Mouse (Mus musculus) gastrocnemius, postnatal 25 days (tissue): ENCODE results near the gene Arhgef12. TPM values are rescaled to one million over a fixed set of nuclear protein-coding genes. Genes with fewer than 3 reads are reported as not detected.
"Not testable (repeated sequence)": the region's sequence is repeated elsewhere in the genome, so short reads cannot be mapped to it uniquely, and the experiment has no call there.

ENCODE experiments used
- DNase-seq: peaks from one replicate; pipeline ENCODE4 v3.0.0; 2022
- long read RNA-seq, 2 experiments: library from polyadenylated mRNA; stranded (forward); transcript quantifications; one replicate each; pipeline ENCODE4 v2.0.0; 2021
- total RNA-seq, 2 experiments: library from RNA; stranded (reverse); gene quantifications; 1 replicate in 1 of 2; 2 replicates in 1 of 2; pipeline ENCODE4 v1.2.3; 2021

Arhgef12 gene
- 10 to 100 TPM; 49.0 to 51.4 TPM for total RNA-seq
- long read RNA-seq, experiment 1, partial matches to known transcripts, result 5 of 15 reads
- long read RNA-seq, experiment 1, other reads (novel, unspliced or antisense), result 10 of 15 reads
- long read RNA-seq, experiment 2, partial matches to known transcripts, result 8 of 13 reads
- long read RNA-seq, experiment 2, other reads (novel, unspliced or antisense), result 5 of 13 reads

DNA sequence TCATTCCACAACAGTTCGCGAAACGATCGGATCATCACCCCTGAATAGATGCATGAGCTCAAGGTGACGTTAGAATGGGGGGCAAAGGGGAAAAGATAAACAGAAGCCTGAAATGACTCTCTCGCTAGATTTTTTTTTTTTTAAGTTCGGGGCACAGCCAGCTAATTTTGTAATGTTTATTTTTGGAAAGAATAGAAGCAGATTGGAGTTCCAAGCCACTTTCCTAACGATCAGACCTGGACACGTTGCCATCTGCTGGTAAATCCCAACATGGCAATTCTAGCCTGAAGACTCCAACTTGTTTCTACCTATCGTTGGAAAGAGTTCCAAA lies at the start of gene Arhgef12:
TSS of gene Arhgef12 (minus strand) at position 53 of the 331 bp plus-strand sequence.
- DNase-seq, result peak; percentile 51

DNA sequence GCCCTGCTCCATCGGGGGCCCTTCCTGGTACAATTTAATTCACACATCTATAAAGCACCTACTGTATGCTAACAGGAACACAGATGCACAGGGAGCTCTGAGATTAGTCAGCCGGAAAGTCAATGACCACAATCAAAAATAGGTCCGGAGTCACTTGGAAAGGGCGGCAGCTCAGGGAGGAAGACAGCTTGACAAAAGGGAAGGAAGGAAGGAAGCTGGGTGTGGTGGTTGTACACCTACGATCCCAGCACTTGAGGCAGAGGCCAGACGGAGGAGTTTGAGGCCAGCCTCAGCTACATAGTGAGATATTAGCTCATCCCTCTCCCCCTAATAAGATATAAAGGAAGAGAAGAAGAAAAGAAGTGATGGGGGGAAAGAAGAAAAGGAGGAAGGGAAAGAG lies 48.9 kb upstream of the Arhgef12 start:
- DNase-seq, result no peak

DNA sequence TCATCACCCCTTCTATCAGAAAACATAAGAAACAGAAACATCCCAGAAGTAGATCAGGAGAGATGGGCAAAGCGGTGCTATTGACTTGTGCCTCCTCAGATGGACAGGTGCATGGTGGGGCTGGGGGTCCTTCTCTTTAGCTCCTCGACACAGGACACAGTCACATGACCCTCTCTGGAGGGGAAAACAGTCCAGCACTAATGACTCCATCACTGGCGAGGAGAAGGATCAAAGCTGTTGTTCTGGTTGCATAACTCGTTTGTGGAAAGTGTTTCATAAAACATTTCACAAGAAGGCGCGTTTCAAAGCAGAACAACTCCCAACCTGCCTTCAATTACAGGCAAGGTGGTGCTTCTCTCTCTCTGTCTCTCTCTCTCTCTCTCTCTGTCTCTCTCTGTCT lies 44.7 kb upstream of the Arhgef12 start:
- DNase-seq, result no peak

DNA sequence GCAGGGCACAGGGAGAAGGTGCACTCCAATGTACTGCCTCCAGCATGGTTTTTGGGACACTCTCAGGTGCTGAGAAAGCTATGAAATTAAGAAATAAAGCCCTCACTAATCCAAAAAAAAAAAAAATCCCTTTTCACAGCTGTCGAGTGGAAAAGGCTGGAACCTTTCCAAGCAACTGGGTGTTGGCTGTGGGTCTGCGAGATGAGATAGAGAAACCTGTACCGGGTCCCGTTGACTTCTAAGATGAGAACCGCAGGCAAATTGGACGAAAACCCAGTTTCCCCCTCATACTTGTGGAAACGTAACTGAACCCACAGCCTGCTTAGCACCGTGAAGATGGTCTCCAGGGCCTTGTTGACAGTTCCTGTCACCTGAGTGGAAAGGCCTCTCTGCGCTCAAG lies 43.9 kb upstream of the Arhgef12 start:
- DNase-seq, result no peak

DNA sequence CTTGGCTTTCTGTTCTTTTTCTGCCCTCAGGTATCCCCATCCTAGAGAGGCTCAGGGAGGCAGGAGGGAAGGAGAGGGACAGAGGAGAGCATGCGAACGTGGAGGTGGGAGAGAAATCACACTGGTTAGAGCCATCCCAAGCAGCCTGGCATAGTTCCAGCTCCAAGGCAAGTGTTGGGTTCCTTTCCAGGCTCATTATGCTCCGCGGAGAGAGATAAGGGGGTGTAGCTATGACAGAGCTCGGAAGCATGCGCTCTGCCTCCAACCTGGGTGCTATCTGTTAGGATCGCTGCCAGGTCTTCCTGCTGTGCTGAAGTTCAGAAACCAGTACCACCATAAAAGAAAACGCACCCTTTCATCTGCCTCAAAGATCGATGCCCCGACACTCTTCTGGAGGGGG lies 43.0 kb upstream of the Arhgef12 start:
- no peak for DNase-seq

DNA sequence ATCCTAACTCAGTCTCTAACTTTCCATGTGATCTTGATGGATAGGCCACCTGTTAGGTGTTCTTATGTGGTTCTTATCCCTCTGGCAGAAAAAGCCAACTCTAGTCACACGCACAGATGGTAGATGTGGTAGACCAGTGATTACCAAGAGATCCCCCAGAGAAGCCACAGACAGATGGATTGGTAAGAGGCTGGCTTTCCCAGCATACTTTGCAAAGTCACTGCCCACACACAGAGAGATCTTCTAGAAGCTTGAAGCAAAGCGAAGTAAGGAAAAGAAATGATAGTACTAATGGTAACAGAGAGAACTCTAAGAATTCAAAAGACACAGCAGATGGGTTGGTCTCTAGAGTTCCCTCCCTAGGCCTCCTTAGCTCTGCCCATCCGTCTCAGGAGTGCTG lies 42.5 kb upstream of the Arhgef12 start:
- no peak for DNase-seq

DNA sequence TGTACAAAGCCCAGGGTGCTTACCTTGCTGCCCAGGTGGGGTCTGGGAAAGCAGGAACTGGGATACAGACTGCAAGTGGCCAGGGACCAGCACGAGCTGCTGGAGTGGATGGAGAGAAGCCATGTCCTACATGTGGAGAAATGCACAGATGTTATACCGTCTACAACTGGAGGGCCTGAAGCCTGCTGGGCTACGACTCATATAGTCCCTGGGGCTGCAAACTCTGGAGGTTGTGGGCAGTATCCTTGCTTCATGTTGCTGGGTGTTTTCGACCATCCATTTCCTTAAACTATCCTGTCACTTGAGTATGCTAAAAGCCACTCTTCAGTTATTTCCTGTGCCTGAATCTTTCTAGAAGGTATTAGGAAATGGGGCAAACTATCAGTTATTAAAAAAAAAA lies 38.2 kb upstream of the Arhgef12 start:
- DNase-seq, result no peak

DNA sequence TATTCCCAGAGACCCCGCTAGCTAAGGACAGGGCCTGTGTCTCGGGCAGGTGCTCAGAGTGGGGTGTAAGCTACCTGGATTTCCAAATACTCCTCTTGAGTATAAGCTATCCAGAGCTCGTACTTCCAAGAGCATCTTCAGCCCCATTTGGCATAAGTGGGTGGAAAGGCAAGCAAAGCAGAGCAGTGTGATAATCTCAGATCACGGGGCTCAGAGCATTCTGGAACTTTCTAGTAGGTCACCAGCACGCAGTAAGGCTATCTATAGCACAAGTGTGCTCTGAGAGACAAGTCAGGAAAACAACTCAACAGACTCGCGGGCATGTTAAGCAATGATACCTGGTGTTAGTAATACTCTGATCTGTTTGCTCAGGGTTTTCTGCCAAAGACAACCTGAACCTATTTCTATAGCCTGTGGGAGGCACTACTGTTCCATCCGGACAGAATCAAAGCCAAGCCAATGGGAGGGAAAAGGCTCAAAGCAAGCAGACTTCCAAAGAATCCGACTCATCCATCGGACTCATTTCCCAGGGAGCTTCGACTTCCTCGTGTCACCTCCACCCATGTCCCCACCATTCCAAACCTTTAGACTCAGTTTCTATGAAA lies 37.3 kb upstream of the Arhgef12 start:
- DNase-seq, result no peak

DNA sequence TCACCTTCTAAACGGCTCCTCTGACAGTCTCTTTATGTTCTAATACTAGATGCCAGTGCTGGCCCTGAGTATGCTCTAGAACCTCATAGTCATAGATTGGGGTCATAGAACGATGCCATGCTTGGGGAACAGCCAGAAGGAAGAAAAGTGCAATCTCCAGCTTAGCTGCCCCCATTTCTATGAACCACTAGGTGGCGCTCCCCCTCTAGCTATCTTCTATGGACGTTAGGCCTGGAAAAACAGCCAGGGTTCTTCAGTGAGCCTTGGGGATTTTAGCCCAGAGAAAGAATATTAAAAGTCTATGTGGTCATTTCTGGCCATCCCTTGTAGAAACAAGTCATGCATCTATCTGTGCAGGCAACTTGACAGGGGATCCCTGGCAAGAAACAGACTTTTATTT lies 34.8 kb upstream of the Arhgef12 start:
- peak; percentile 26 for DNase-seq

DNA sequence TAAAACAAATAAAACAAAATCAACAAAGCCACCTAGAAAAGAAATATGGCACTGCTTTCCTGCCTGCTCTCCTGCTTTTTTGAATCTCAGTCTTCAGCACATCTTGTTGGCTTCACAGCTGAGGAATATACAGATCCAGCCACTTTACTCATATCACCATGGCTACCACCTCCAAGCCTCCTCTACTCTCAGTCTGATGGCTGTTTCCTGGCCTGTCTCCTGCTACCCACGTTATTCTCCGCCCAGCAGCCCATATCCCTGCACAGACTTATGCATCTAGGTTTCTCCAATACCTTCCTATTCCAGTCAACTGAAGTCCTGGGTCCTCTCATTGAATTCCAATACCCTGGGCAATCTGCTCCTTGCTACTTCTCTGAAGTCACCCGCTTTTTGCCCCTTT lies 26.5 kb upstream of the Arhgef12 start:
- no peak for DNase-seq

DNA sequence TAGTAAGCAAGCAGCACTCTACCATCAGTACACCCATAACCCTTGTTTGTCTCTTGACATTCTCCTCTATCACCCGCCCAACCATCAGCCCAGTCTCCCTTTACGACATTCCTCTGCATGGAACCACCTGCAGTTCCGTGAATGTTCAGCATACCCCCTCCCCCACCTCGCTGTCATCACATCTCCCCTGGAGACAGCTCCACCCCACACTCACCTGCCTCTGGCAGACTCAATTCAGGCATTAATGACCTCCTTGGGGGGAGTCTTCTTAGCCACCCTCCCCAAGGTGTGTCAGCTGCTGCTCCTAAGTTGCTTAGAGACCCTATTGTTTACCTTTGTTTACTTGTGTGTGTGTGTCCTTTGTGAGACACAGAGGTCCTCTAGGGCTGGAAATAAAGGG lies 25.3 kb upstream of the Arhgef12 start:
- DNase-seq, result no peak

DNA sequence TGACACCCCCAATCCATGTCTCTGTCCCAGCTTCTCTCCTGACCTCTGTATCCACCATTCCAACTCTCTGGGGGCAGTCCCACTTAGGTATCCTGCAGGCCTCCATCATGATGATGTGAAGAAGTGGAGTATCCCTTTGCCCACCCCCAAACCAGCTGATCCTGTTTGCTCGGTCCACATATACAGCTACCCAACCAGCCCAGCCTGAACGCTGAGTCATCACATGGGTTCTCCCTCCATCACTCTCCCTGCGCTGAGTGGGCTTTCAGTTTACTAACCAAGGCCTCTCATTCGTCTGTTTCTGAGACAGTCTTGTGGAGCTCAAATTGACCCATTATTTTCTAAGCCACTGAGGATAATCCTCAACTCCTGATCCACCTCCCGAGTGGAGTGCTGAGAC lies 24.9 kb upstream of the Arhgef12 start:
- no peak for DNase-seq

DNA sequence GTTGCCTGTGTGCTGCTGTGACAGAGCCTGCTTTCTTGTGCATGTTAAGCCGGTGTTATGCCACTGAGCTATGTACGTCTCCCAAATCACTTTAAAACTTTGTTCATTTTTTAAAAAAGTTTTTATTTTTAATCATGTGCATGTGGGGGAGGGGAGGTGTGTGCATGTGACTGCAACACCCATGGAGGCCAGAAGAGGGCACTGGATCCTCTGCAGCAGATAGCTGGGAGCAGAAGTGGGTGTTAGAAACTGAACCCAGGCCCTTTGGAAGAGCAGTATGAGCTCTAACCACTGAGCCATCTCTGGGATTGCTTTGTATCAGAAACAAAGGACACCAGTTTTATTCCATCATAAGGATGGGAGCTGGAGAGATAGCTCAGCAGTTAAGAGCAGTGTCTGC lies 23.6 kb upstream of the Arhgef12 start:
- DNase-seq, result no peak

DNA sequence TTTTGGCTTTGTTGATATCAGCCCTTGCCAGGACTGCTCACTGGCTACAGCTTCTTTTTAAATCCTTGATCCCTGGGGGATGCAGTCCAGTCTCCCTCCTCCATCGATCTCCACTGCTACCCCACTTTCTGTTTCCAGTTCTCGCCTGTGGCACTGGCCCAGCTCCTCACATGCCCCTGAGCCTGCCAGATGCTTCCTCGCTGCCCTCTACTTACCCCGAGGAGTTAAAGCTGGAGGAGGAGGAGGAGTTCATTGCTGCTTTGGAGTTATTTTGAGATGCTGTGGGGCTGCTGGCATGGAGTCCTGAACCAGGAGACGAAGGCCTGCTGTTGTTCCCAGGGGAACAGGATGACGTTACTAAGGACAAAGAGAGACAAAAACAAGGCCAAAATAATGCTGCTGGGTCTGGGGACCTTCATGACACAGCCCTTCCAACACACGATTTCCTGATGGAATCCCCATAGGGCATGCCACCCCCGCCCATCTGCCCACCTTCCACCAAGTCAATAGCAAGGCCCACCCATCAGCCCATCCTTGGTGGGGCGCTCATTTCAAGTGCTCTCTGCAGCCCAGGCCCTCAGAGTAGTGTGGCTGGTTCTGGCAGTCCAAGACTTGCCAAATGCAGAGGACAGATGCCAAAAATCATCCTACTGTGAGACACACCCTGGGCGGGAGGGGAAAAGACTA lies 20.2 kb upstream of the Arhgef12 start:
- DNase-seq, result peak; percentile 69

DNA sequence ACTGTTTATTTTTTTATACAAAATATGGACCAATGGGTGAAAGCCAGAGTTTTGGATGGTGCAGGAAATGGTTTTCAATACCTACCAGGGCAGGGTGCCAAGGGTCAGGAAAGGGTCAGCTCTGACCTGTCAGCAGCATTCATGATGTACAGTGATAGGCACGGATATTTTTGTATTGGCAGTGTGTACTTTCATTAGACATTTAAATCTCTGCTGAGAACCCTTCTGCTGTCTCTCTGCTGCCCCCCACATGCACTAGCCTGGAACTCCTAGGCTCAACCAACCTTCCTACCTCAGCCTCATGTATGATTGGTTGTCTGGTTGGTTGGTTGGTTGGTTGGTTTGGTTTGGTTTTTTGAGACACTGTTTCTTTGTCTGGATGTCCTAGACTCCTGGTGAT lies 15.3 kb upstream of the Arhgef12 start:
- no peak for DNase-seq

DNA sequence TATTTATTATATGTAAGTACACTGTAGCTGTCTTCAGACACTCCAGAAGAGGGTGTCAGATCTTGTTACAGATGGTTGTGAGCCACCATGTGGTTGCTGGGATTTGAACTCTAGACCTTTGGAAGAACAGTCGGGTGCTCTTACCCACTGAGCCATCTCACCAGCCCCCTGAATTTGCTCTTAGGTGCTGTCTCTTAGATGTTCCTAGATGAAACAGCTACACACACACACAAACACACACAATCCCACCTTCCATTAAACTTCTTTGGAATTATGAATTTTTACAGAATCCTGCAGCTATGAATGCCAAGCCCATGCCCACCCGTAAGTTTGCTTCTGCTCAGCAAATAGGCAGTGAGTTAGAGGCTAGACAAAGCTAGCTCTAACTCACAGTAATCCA lies 14.9 kb upstream of the Arhgef12 start:
- DNase-seq, result not testable (repeated sequence)

DNA sequence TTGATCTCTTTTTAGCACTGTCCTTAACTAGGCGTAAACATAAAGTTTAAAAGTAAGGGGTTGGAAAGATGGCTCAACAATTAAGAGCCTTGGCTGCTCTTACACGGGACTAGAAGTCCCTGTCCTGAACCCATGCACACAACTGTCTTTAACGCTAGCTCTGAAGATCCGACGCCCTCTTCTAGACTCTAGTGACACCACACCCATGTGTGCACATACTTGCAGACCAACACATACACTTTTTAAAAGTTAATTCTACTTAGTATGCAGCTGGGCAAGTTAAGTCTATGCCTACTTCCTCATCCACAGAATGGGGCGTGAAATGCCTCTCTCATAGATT lies 9.9 kb upstream of the Arhgef12 start:
- DNase-seq, result no peak

DNA sequence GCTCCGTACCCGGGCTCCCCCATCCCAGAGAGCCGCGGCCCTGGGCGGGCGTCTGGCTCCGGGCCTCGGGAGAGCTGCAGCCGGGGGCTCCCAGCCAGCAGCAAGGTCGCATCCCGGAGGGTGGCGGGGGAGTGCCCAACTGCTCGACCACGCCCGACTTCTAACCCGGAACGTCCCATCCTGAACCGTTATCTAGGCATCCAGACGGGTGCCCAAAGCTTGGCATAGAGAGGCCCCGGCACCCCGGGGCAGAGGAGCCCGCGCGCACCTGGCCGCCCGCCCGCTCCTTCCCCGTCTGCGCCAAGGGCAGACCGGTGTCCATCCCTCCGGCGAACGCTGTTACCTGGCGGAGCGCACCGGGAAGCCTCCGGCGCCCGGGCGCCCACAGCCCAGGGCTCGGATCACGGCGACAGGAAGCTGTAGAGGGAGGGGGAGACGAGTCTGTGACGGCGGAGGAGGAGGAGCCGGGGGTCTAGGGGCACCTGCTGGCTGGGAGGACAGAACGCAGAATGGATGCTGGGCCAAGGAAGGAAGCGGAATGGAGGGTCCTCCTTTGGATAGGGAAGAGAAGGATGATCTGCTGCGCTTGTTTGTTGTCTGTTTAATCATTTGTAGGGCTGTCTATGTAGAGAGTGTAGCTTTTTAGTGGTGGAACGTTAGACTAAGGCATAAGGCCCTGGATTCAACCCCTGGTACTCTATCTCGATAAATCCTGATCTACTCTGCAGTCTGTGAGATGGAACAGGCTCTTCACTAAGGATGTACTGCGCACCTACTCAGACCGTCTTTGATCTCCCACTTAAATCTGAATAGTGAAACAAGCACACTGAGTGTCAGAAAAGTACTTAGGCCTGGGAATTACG lies 9.3 kb upstream of the Arhgef12 start, which contains the start of gene Tmem136:
TSS of gene Tmem136 (minus strand) at position 437 of the 863 bp plus-strand sequence.
- DNase-seq, result peak; percentile 46

DNA sequence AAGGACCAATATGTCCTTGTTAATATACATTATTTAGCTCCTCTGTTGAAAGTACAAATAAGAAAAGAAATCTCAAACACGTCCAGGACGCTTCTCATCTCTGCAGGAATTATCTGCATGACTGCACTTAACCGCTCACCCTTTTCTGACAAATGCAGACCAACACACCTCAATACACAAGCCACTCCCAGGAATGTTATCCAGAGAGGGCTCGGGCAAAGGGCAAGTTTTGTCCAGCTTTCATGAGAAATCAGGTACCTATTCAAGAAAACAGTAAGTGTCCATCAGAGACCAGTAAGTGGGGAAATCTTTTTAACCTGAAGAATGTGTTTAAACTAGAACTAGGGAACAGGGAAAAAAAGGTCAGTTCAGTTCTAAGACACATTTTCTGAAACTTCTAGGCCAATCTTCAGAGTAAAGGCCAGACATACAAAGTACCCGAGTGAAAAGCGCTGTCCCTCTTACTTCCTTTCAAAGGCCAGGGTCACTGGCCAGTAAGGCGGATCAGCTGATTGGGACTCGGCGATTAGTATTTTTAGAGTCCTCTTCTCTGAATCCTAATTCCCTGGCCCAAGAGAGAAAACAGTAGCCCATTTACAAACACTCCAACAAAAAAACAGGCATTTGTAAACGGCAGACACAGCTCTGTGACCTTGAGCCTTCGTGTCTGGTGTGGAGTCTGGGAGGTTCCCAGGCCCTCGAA lies 8.5 kb upstream of the Arhgef12 start:
- DNase-seq, result no peak

DNA sequence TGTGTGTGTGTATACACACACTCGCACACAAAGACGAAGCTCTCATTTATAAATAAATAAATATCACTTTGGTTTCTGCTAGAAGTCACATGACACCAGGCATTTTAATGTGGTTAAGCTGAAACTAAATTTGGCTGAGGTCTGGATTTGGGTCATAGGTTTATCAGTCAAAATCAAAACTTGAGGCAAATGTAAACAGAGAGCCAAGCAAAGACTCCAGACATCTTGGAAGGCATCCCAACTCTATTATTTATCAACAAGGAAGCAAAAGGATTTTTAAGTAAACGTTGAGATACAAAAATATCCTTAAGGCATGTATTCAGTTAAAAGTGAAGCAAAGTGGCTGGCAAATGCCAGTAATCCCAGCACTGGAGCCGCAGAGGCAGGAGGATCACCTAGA lies 7.8 kb upstream of the Arhgef12 start:
- DNase-seq, result no peak

DNA sequence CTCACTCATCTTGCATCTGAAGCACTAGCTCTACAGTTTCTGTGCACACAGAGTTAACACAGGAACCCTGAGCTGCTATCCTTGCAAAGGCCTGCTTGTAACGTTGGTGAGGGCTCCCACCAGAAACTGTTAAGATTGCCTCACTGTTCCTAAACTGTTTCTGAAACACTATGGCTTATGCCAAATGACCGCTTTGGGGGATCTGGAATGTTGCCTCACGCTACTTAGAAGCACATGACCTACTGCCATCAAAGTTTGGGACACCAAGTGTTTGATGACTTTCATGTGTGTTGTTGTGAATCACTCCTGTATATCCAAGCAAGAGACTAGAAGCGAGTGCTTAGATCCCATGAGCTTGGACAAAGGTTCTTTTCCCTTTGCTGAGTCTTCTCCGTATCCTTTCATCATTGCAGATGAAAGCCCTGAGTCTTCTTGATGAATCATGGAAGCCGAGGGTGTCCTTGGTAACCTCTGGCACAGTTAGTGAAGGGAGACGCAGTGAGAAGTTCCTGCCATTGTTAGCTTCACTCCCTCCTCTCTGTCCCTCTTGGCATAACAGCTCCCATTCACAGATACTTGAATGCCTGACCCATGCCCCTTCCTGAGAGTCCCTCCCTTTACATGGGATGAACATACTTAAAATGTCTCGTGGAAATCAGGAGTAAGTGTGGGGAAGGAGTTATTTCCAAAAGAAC lies 3.4 kb upstream of the Arhgef12 start:
- no peak for DNase-seq

DNA sequence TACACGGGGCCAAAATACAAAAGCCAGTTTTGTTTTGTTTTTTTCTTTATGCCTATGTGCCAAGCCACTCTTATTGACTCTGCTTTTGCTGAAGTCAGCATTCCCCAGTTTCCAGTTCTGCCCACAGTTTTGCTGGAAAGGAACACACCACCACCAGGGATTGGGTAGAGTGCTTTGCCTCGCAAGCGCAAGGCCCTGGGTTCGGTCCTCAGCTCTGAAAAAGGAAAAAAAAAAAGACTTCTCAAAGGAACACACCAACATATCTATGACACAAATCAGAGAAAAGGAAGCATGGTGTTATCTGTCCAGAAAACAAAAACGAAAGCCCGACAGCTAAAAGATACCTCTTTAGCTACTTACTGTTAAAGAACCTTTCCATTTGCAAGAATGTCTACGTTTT lies 2.1 kb upstream of the Arhgef12 start:
- no peak for DNase-seq
